Mouse (Mus musculus) testis, adult 2 months (tissue): ENCODE measurements at regions not wholly inside any gene's neighbourhood (a gene's known extent, or its start where the extent isn't known, plus 50 kb on each side); places are given as distances from the start of the nearest gene placed in this dataset.

ENCODE experiments used
- CTCF ChIP-seq: fragments of 200-500 bp; IDR thresholded peaks from 2 replicates; pipeline ENCODE4 v1.5.1; 2012; ENCODE audit warnings: low read depth, mild to moderate bottlenecking, inconsistent platforms, low read length, moderate library complexity; ENCODE audit not compliant: control insufficient read depth, insufficient read depth, insufficient replicate concordance
- POLR2A ChIP-seq: fragments of 200-500 bp; IDR thresholded peaks from 2 replicates; pipeline ENCODE4 v1.6.1; 2012; ENCODE audit warnings: low read depth, mild to moderate bottlenecking, inconsistent platforms, low read length, moderate library complexity; ENCODE audit not compliant: control insufficient read depth

DNA sequence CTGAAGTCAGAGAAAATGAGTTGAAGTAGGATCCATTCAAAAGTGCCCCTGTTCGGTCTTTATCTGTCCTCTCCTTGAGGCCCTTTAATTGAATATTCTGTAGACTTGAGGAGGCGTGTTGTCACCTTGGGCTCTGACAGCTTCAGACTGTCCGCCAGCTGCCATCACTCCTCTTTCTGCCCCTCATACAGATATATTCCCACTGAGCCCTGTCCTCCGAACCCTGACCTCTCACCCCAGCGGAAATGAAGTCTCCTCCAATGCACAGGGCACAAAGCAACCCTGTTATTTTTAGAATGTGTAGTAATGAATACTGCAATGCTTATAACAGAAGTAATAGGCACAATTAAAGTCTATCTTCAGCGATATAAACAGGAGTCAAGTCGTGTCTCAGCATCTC lies 117.4 kb upstream of the Gm14444 start:
- no peak for TF ChIP-seq CTCF
- TF ChIP-seq POLR2A: no peak
